Mouse (Mus musculus) heart, embryonic 12.5 days (tissue): ENCODE results near the gene Sirpb1b. TPM values are rescaled to one million over a fixed set of nuclear protein-coding genes. Genes with fewer than 3 reads are reported as not detected.
"Not testable (repeated sequence)": the region's sequence is repeated elsewhere in the genome, so short reads cannot be mapped to it uniquely, and the experiment has no call there.

Source experiments
- ATAC-seq: fragments of 200-750 bp; cut with Nextera tagmentation; 2 replicates; pipeline ENCODE4 v1.8.0; 2017; ENCODE audit warnings: moderate TSS enrichment, moderate library complexity; ENCODE audit not compliant: insufficient number of reproducible peaks, low FRiP score
- H3K27ac ChIP-seq: fragments of 300-500 bp; sonication (generic); 2 replicates; pipeline ENCODE4 v1.5.1; 2016; ENCODE audit warnings: mild to moderate bottlenecking, moderate library complexity; ENCODE audit not compliant: poor library complexity, severe bottlenecking
- H3K27me3 ChIP-seq: fragments of 300-500 bp; sonication (generic); replicated peaks from 2 replicates; pipeline ENCODE4 v1.6.1; 2016; ENCODE audit warnings: mild to moderate bottlenecking, moderate library complexity
- H3K36me3 ChIP-seq: fragments of 300-500 bp; sonication (generic); 2 replicates; pipeline ENCODE4 v1.6.1; 2016; ENCODE audit warnings: mild to moderate bottlenecking, moderate library complexity
- H3K4me1 ChIP-seq: fragments of 300-500 bp; sonication (generic); replicated peaks from 2 replicates; pipeline ENCODE4 v1.6.1; 2016; ENCODE audit warnings: mild to moderate bottlenecking
- H3K4me2 ChIP-seq: fragments of 300-500 bp; sonication (generic); 2 replicates; pipeline ENCODE4 v1.6.1; 2016; ENCODE audit warnings: mild to moderate bottlenecking, moderate library complexity
- H3K4me3 ChIP-seq: fragments of 300-500 bp; sonication (generic); 2 replicates; pipeline ENCODE4 v1.5.1; 2016; ENCODE audit warnings: mild to moderate bottlenecking
- H3K9ac ChIP-seq: fragments of 300-500 bp; sonication (generic); 2 replicates; pipeline ENCODE4 v1.6.1; 2016; ENCODE audit warnings: mild to moderate bottlenecking, moderate library complexity
- H3K9me3 ChIP-seq: fragments of 300-500 bp; sonication (generic); replicated peaks from 2 replicates; pipeline ENCODE4 v1.6.1; 2016; ENCODE audit warnings: mild to moderate bottlenecking, moderate library complexity
- WGBS: fragments of 180-500 bp; shearing (Covaris S2); methylation state at CpG from one replicate; pipeline ENCODE4 v1.1.7; 2016; 5-methylcytosine and 5-hydroxymethylcytosine counted together
- polyA plus RNA-seq: library from polyadenylated mRNA; unstranded; fragments of >200 nt; fragmentation: Nextera tagmentation; extraction: Ambion mirVana; gene quantifications from 2 replicates; pipeline ENCODE4 v1.2.1, GENCODE M21; 2016

Gene Sirpb1b
- not detected in 2 replicates for polyA plus RNA-seq

DNA sequence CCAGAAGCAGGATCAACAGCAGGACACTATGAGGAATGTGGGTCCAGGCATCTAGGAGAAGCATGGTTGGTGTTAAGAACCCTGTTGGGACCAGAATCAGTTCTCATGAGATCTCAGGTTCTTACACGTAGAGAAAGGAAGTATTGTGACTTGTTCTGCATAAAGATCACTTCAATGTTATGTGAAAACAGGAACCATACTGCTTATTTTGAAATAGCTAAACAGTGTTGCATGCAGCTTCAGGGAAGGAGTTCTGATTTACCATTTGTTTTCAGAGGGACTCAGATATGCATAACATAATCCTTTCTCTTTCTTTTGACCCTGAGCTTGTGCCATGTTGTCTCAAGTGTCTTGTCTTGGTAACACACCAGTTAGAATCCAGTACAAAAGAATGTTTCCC, at the start of gene Sirpb1b:
Gene Sirpb1b, minus strand, starts transcription at position 179 of the 400 bp plus-strand sequence.
- not testable (repeated sequence) for H3K36me3 ChIP-seq, H3K4me1 ChIP-seq, ATAC-seq, H3K4me2 ChIP-seq, H3K27ac ChIP-seq, H3K27me3 ChIP-seq, H3K4me3 ChIP-seq, H3K9ac ChIP-seq, H3K9me3 ChIP-seq
- WGBS = 83% methylated on average over 1 of the region's 1 CpGs

DNA sequence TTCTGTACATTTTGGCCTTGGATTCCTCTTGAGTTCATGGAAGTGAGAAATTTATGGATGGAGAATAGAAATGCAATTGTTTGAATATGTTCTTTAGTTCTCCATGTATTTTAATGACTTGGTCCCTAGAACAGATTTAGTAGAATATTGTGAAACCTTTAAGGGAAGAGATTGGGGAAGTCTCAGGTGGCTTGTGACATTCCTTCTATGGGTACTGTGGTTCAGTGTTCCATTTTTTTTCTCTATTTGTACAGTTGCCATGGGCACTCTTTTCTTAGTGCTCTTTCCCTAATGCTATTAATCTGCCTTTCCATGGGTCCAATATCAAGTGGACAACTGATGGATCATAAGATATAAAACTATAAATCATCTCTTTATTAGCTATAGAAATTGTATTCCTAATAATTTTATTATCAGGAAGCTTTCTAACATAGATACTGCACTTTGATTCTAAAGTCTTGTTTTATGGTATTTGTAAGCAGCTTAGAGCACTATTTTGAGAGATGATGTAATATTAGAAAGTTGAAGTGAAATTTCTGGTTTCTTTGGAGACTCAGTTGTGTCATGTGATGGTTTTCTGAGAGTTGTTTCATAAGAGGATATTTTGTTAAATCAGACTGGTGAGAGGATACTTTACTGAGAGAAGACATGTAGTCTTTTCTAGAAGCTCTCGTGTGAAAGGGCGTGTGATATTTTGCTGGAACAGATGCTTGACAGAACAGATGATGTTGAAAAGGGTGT, 15.7 kb upstream of the Sirpb1b start:
- not testable (repeated sequence) for H3K4me2 ChIP-seq, H3K4me1 ChIP-seq, H3K27me3 ChIP-seq, H3K9me3 ChIP-seq, H3K36me3 ChIP-seq, H3K27ac ChIP-seq, H3K9ac ChIP-seq, ATAC-seq, H3K4me3 ChIP-seq
- WGBS = 80% methylated on average over 2 of the region's 2 CpGs

DNA sequence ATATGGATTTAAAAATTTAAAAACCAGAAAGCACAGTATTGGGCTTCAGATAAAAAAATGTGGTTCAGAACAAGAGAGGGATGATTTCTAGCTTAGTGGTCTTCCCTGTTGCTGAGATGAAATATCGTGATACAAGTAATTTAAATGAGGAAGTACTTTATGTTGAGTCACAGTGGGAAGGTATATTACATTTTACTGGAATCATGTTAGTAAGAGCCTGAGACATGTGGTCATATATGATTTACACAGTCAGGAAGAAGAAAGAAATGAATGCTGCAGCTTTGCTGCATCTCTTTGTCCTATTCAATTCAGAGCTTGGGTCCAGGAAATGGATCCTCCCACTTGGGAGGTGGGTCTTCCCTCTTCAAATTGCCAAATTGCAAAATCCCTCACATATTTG, 11.8 kb upstream of the Sirpb1b start:
- H3K27ac ChIP-seq, H3K4me1 ChIP-seq, H3K4me3 ChIP-seq, H3K4me2 ChIP-seq, ATAC-seq, H3K9ac ChIP-seq, H3K27me3 ChIP-seq, H3K36me3 ChIP-seq: not testable (repeated sequence)
- 61% methylated on average over 1 of the region's 1 CpGs for WGBS
- H3K9me3 ChIP-seq = peaks cover 17% of the 10 kb centered on the region

DNA sequence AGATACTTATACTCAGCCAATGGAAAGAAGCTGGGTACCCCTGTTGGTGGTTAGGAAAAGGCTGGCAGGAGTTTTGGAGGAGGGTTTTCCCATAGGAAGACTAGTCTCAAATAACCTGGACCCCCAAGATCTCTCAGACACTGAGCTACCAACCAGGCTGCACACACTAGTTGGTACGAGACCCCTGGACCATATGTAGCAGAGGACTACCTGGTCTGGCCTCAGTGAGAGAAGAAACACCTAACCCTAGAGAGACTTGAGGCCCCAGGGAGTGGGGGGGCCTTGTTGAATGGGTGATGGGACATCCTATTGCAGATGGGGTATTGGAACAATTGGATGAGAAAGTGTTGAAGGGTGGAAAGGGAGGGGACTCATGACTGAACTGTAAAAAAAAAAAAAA, 8.6 kb upstream of the Sirpb1b start:
- H3K36me3 ChIP-seq = no peaks in the 10 kb centered on the region
- no peak overlapping the region for H3K4me2 ChIP-seq
- WGBS = 85% methylated on average over 1 of the region's 1 CpGs
- no peaks in the 10 kb centered on the region for H3K27me3 ChIP-seq
- no peak; the same call in 1 of the 2 replicates for ATAC-seq
- H3K9me3 ChIP-seq = peaks cover 17% of the 10 kb centered on the region
- no peak overlapping the region for H3K27ac ChIP-seq
- no peaks in the 10 kb centered on the region for H3K4me1 ChIP-seq
- no peak overlapping the region for H3K9ac ChIP-seq
- H3K4me3 ChIP-seq = no peak overlapping the region

DNA sequence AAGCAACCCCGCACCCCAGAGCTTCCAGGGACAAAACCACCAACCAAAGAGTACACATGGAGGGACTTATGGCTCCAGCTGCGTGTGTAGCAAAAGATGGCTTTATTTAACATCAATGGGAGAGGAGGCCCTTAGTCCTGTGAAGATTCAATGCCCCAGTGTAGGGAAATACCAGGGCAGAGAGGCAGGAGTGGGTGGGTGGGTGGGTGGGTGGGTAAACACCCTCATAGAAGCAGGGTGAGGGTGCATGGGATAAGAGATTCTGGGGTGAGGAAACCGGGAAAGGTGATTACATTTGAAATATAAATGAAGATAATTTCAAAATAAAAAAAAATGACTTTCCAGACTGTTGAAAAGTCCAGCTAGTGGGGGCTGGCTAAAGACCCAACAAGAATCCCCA, 8.1 kb upstream of the Sirpb1b start:
- not testable (repeated sequence) for H3K36me3 ChIP-seq, H3K27me3 ChIP-seq, H3K4me1 ChIP-seq, H3K4me3 ChIP-seq, ATAC-seq, H3K9ac ChIP-seq, H3K27ac ChIP-seq, H3K4me2 ChIP-seq
- WGBS = 74% methylated on average over 3 of the region's 3 CpGs
- H3K9me3 ChIP-seq = peaks cover 17% of the 10 kb centered on the region

DNA sequence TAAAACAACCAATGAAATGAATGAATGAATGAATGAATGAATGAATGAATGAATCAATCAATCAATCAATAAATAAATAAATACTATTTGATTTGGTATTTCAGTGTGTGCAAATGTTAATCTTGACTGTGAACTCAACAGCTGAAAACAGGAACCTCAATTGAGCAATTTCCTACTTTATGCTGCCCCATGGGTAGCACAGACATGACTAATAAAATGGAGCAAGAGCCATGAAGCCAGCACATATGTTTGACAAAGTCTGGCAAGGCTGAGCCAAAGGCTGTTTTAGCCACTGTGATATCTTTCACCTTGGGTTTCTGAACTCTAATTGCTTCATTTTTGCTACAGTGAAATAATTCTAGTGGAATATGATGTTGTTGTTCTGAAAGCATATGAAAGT, 1.6 kb upstream of the Sirpb1b start:
- not testable (repeated sequence) for H3K9me3 ChIP-seq, H3K36me3 ChIP-seq, H3K4me3 ChIP-seq, H3K27me3 ChIP-seq, H3K4me2 ChIP-seq, H3K27ac ChIP-seq, H3K9ac ChIP-seq, ATAC-seq, H3K4me1 ChIP-seq

DNA sequence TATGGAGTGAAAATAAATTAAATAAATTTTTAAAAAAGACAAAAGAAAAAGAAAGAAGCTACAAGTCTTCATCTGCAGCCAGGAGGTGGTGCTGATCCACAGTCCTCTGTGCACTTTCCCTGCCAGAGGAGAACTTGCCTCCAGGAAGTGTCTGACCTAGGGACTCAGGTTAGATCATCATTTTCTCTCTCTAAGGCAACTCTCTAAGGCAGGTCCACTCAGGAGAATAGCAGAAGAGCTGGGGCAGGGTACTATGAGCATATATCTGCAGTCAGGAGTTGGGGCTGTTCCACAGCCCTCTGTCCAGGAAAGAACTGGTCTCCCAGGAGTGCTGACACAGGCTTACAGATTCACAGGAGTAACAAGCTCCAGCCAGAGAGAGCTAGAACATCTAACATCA, 46.3 kb downstream of the Sirpb1b start:
- Histone ChIP-seq H3K4me2 (no peak overlapping the region), H3K9ac (no peak overlapping the region), H3K4me3 (no peak overlapping the region), H3K9me3 (peaks cover 11% of the 10 kb centered on the region), H3K27ac (no peak overlapping the region), H3K36me3 (no peaks in the 10 kb centered on the region), H3K27me3 (no peaks in the 10 kb centered on the region), H3K4me1 (no peaks in the 10 kb centered on the region)
- ATAC-seq = no peak

DNA sequence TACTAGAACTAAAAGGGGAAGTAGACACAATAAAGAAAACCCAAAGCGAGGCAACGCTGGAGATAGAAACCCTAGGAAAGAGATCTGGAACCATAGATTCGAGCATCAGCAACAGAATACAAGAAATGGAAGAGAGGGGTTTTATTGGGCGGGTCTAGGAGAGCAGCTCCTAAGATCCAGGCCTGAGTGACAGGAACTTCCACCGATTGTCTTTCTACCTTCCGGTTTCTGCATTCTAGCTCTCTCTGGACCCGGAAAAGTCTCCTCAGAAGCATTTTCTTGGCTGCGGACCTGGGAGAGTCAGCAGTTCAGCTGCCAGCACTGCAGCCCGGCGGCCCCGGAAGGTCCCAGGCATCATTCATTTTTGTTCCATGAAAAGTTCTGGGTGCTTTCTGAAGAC, 61.3 kb downstream of the Sirpb1b start:
- ATAC-seq, H3K27me3 ChIP-seq, H3K9ac ChIP-seq, H3K4me2 ChIP-seq, H3K4me1 ChIP-seq, H3K27ac ChIP-seq, H3K36me3 ChIP-seq, H3K4me3 ChIP-seq, H3K9me3 ChIP-seq: not testable (repeated sequence)
- WGBS = 73% methylated on average over 11 of the region's 11 CpGs

DNA sequence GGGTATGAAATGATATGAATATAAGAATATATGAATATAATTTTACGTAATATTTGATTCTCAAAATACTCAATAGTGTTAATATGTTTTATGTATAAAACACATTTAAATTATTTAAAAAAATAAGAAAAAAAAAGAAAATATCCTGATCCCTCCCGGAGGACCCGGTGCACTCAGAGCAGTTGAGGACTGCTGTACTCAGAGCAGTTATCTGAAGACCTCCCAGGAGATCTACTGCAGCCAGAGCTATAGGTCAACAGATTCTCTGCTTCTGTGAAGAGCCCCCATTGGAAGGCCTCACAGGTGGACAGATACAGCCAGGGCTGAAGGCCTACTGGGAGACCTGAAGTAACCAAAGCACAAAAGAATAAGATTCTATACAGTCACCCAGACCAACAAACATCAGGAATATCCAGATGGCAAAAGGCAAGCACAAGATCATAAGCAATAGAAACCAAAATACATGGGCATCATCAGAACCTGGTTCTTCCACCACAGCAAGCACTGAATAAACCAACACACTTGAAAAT, 67.0 kb downstream of the Sirpb1b start:
- H3K27me3 ChIP-seq, H3K36me3 ChIP-seq, H3K9ac ChIP-seq, H3K4me2 ChIP-seq, H3K4me3 ChIP-seq, ATAC-seq, H3K27ac ChIP-seq, H3K4me1 ChIP-seq, H3K9me3 ChIP-seq: not testable (repeated sequence)
- WGBS = 70% methylated on average over 3 of the region's 3 CpGs

DNA sequence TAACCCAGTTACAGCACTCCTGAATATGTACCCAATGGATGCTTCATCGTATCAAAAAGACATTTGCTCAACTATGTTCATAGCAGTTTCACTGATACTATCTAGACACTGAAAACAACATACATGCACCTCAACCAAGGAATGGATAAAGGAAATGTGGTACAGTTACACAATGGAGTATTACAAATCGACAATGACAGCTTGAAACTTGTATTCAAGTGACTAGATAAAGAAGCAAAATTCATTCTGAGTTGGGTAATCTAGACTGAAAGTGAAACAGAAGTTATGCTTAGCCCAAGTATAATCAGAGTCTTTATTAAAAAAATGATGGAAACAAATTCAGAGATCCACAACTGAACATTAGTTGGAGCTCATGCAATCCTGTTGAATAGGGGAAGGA, 100.0 kb downstream of the Sirpb1b start:
- not testable (repeated sequence) for H3K4me1 ChIP-seq, H3K4me3 ChIP-seq, H3K9ac ChIP-seq, H3K4me2 ChIP-seq, H3K9me3 ChIP-seq, H3K36me3 ChIP-seq, H3K27me3 ChIP-seq, H3K27ac ChIP-seq, ATAC-seq
- WGBS = 47% methylated on average over 2 of the region's 2 CpGs

DNA sequence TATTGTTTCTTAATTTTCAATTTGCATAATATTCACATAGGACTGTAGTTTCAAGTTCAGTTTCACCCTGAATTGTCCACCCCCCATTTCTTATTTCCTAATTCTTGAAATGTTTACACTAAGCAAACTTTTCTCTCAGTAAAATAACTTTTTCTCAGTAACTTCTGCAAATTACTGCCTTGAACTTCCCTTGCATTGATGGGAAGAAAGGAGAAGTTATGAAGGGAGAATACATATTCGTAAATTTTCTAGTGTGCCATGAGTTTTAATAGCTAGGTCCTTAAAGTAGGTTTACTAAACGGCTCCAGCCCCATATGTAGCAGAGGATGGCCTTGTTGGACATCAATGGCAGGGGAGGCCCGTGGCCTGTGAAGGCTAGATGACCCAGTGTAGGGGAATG, 104.7 kb downstream of the Sirpb1b start:
- H3K4me3 ChIP-seq, H3K27ac ChIP-seq, H3K9me3 ChIP-seq, H3K4me1 ChIP-seq, H3K9ac ChIP-seq, ATAC-seq, H3K4me2 ChIP-seq, H3K36me3 ChIP-seq, H3K27me3 ChIP-seq: not testable (repeated sequence)
- WGBS = 77% methylated on average over 1 of the region's 3 CpGs
